ENCODE assay signal across 22 mouse cellular contexts in the genomic region with DNA sequence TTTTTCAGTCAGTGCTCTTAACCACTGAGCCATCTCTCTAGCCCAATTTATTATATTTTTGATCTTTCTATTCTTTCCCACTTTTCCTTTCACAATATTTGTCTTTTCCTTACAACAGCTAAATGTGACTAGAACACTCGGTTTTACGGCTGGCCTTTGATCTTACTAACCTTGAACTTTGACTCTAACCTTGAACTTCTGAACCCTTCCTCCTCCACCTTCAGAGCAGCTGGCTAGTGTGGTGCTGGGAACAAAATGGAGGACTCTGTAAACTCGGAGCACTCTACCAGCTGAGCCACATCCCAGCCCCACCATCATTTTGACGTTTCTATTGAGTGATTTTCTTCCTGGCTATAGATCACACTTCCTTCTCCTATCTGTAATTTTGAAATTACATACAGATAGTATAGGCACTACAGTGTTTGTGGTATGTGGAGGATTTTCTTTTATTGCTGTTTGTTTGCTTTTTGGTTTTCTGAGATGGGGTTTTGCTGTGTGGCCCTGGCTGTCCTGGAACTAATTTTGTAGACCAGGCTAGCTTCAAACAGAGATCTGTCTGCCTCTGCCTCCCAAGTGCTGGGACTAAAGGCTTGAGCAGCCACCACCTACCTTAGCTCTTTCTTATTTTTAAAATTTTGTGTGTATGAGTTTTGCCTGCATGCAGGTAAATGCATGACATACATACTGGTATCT. TPM values are rescaled to one million over a fixed set of nuclear protein-coding genes. Genes with fewer than 3 reads are reported as not detected.
DNase-seq lines count a peak whose midpoint lies in the region; ATAC-seq and TF ChIP-seq lines count a peak whose summit lies in the region.
"Had no signal": no experiment of that assay in that cellular context is flagged by ENCODE, and none has a peak within 500 bp of the region (broad histone marks: within the 10 kb centered on the region; RNA-seq: fewer than 3 reads in every experiment).

No protein-coding gene starts in this region.

- in situ Hi-C loops in CH12.LX (cut with MboI; ENCODE audit: low pct_ligation_motif_present, low pct_unique_long_range_greater_than_20kb, low sequenced_read_pairs): no loop called here

- peaks cover 38% of the 10 kb centered on the region for H3K36me3 ChIP-seq in hindbrain, embryonic 14.5 days (replicated peaks; ENCODE audit: control insufficient read depth, insufficient read depth)
- H3K36me3 ChIP-seq in hindbrain, embryonic 10.5 days: peaks cover 68% of the 10 kb centered on the region
- H3K36me3 ChIP-seq in CH12.LX (replicated peaks in 1 of 2; ENCODE audit: control insufficient read depth in 1 of 2, insufficient read depth in 1 of 2, low read length in 1 of 2) (peaks cover 31 to 59% of the 10 kb centered on the region in 2 experiments), MEL (ENCODE audit: control insufficient read depth in 1 of 2, insufficient read depth in 2 of 2, low read length in 2 of 2) (peaks cover 0 to 9% of the 10 kb centered on the region in 2 experiments; a peak in 3 of 4 replicates)

- TF ChIP-seq EP300 in CH12.LX (IDR thresholded peaks at IDR 0.05; ENCODE audit: low read length) (no peak), MEL (IDR thresholded peaks at IDR 0.05; ENCODE audit: low read depth in 1 of 2, low read length in 2 of 2) (no peak)

- no peak for DNase-seq in hindbrain, embryonic 14.5 days (ENCODE audit: low spot score)
- no peak for DNase-seq in hindbrain, embryonic 10.5 days (ENCODE audit: low spot score)
- no peak for DNase-seq in CH12.LX (ENCODE audit: extremely low read depth)
- peak; percentile 18 for DNase-seq in MEL (ENCODE audit: low read depth, low spot score)
- DNase-seq in induced T-regulatory cell, adult 2 months (ENCODE audit: low read depth): peak; percentile 36
- DNase-seq in layer of hippocampus, postnatal 10 days (ENCODE audit: low spot score in 2 of 2): no peak
- DNase-seq in thymus, postnatal 4 days: no peak
- no peak for DNase-seq in kidney, postnatal 25 days
- DNase-seq: adrenal gland, adult 2 months; adrenal gland, postnatal 36 days; cerebellum, adult 2 months; cerebellum, postnatal 10 days; gastrocnemius, adult 2 months; gastrocnemius, postnatal 25 days; heart, postnatal 36 days; kidney, adult 11 months had no signal

- dilution Hi-C loops in CH12.LX (cut with MboI; ENCODE audit: extremely low pct_ligation_motif_present, extremely low pct_unique_long_range_greater_than_20kb, low sequenced_read_pairs): no loop called here

- H3K27ac ChIP-seq in hindbrain, embryonic 14.5 days: no peak overlapping the region
- H3K27ac ChIP-seq in hindbrain, embryonic 10.5 days: no peak overlapping the region
- no peak overlapping the region for H3K27ac ChIP-seq in CH12.LX (ENCODE audit: insufficient read depth, low read depth)
- no peak overlapping the region for H3K27ac ChIP-seq in MEL (ENCODE audit: control insufficient read depth, low read depth, low read length)
- H3K27ac ChIP-seq: embryonic facial prominence, embryonic 10.5 days; forebrain, embryonic 10.5 days; gastrocnemius, adult 2 months; heart, embryonic 13.5 days; hindbrain, embryonic 12.5 days had no signal

- TF ChIP-seq CTCF in CH12.LX (conservative IDR thresholded peaks at IDR 0.05 in 1 of 2, IDR thresholded peaks at IDR 0.05 in 1 of 2; ENCODE audit: low read depth in 2 of 2, low read length in 2 of 2) (no peak), MEL (IDR thresholded peaks at IDR 0.05 in 2 of 3, conservative IDR thresholded peaks at IDR 0.05 in 1 of 3; ENCODE audit: control insufficient read depth in 1 of 3, insufficient read depth in 1 of 3, low read depth in 2 of 3, low read length in 3 of 3, poor library complexity in 1 of 3, severe bottlenecking in 1 of 3) (no peak)

- WGBS in hindbrain, embryonic 14.5 days: 82% methylated on average over 4 of the region's 4 CpGs
- WGBS in hindbrain, embryonic 10.5 days: 77% methylated on average over 4 of the region's 4 CpGs

- no peaks in the 10 kb centered on the region for H3K4me1 ChIP-seq in hindbrain, embryonic 14.5 days (replicated peaks; ENCODE audit: control insufficient read depth, insufficient read depth, low read length)
- peaks cover 8% of the 10 kb centered on the region for H3K4me1 ChIP-seq in hindbrain, embryonic 10.5 days (replicated peaks)
- no peaks in the 10 kb centered on the region for H3K4me1 ChIP-seq in CH12.LX (ENCODE audit: control insufficient read depth in 1 of 2, insufficient read depth in 2 of 2)
- H3K4me1 ChIP-seq in MEL (ENCODE audit: control insufficient read depth in 1 of 2, insufficient read depth in 2 of 2, low read length in 2 of 2): no peaks in the 10 kb centered on the region
- H3K4me1 ChIP-seq: heart, embryonic 13.5 days had no signal

- H3K27me3 ChIP-seq in hindbrain, embryonic 14.5 days (ENCODE audit: control insufficient read depth, insufficient read depth, low read length): no peaks in the 10 kb centered on the region
- no peaks in the 10 kb centered on the region for H3K27me3 ChIP-seq in hindbrain, embryonic 10.5 days (ENCODE audit: insufficient read depth, poor library complexity, severe bottlenecking)
- H3K27me3 ChIP-seq in CH12.LX (replicated peaks) (no peaks in the 10 kb centered on the region), MEL (ENCODE audit: control insufficient read depth in 1 of 2, insufficient read depth in 2 of 2, low read length in 2 of 2) (no peaks in the 10 kb centered on the region)
- H3K27me3 ChIP-seq: heart, embryonic 13.5 days; hindbrain, embryonic 12.5 days had no signal

- ATAC-seq in hindbrain, embryonic 14.5 days (ENCODE audit: low FRiP score): 0 out of 2 replicates have a peak, but pooled peaks have one; percentile 9
- ATAC-seq: forebrain, embryonic 14.5 days had no signal

- H3K9ac ChIP-seq in hindbrain, embryonic 14.5 days: no peak overlapping the region
- H3K9ac ChIP-seq in CH12.LX (ENCODE audit: insufficient read depth, low read depth) (no peak overlapping the region), MEL (ENCODE audit: control insufficient read depth, low read depth, low read length, poor library complexity, severe bottlenecking) (no peak overlapping the region)
- H3K9ac ChIP-seq: heart, embryonic 13.5 days; hindbrain, embryonic 12.5 days had no signal

- H3K4me3 ChIP-seq in hindbrain, embryonic 14.5 days (replicated peaks; ENCODE audit: low read length): no peak overlapping the region
- H3K4me3 ChIP-seq in hindbrain, embryonic 10.5 days: no peak overlapping the region
- no peak overlapping the region for H3K4me3 ChIP-seq in CH12.LX (replicated peaks in 1 of 3; ENCODE audit: low read depth in 2 of 3, low read length in 2 of 3, poor library complexity in 1 of 3)
- H3K4me3 ChIP-seq in MEL (ENCODE audit: control insufficient read depth in 1 of 2, insufficient read depth in 1 of 2, low read depth in 2 of 2, low read length in 2 of 2): no peak overlapping the region
- H3K4me3 ChIP-seq: embryonic facial prominence, embryonic 10.5 days; erythroblast, embryonic 14.5 days; forebrain, embryonic 10.5 days; gastrocnemius, adult 2 months; heart, embryonic 13.5 days; hindbrain, embryonic 12.5 days had no signal

- H3K4me2 ChIP-seq in hindbrain, embryonic 14.5 days (replicated peaks): no peak overlapping the region
- H3K4me2 ChIP-seq in CH12.LX (ENCODE audit: insufficient read depth, low read depth, poor library complexity, severe bottlenecking): no peak overlapping the region
- H3K4me2 ChIP-seq: heart, embryonic 13.5 days; hindbrain, embryonic 12.5 days had no signal

- TF ChIP-seq RAD21 in CH12.LX (IDR thresholded peaks at IDR 0.05; ENCODE audit: low read depth, low read length): no peak
- no peak for TF ChIP-seq RAD21 in MEL (IDR thresholded peaks at IDR 0.05; ENCODE audit: low read depth, low read length)

- TF ChIP-seq POLR2A in CH12.LX (IDR thresholded peaks at IDR 0.05; ENCODE audit: low read depth, low read length) (no peak; the same call in none of the 2 replicates), MEL (IDR thresholded peaks at IDR 0.05; ENCODE audit: control insufficient read depth in 1 of 2, insufficient read depth in 1 of 2, low read depth in 1 of 2, low read length in 2 of 2, poor library complexity in 1 of 2) (0 out of 4 replicates have a peak, but pooled peaks of 1 of the 2 experiments have one; percentile 2)

- H3K79me2 ChIP-seq in CH12.LX (replicated peaks; ENCODE audit: control insufficient read depth, extremely low read depth, insufficient read depth, poor library complexity, severe bottlenecking) (no peaks in the 10 kb centered on the region), MEL (ENCODE audit: control insufficient read depth, insufficient read depth, low read length, poor library complexity) (no peaks in the 10 kb centered on the region)

- H3K9me3 ChIP-seq in hindbrain, embryonic 14.5 days (ENCODE audit: control insufficient read depth, low read length): no peaks in the 10 kb centered on the region
- H3K9me3 ChIP-seq in hindbrain, embryonic 10.5 days: no peaks in the 10 kb centered on the region
- H3K9me3 ChIP-seq in CH12.LX (replicated peaks; ENCODE audit: low read length) (no peaks in the 10 kb centered on the region), MEL (replicated peaks; ENCODE audit: insufficient read depth, low read length) (no peaks in the 10 kb centered on the region)
- H3K9me3 ChIP-seq: embryonic facial prominence, embryonic 10.5 days; forebrain, embryonic 10.5 days; heart, embryonic 13.5 days had no signal

TF ChIP-seq in CH12.LX, 34 proteins besides CTCF, POLR2A, EP300 and RAD21:
- TF ChIP-seq POLR2AphosphoS2 (IDR thresholded peaks at IDR 0.05; ENCODE audit: low read depth, low read length) (peak; percentile 72), MAFK (IDR thresholded peaks at IDR 0.05; ENCODE audit: insufficient replicate concordance, low read length) (no peak), KAT2A (IDR thresholded peaks at IDR 0.05; ENCODE audit: insufficient replicate concordance, low read length) (no peak), ZMIZ1 (IDR thresholded peaks at IDR 0.05; ENCODE audit: low read depth, low read length) (peak; percentile 29)
TF ChIP-seq in CH12.LX: peak in this region for 2.

TF ChIP-seq in MEL, 35 proteins besides CTCF, POLR2A, EP300 and RAD21 (continues in another document):
- TF ChIP-seq CHD1 (IDR thresholded peaks at IDR 0.05; ENCODE audit: low read depth, low read length): no peak
- no peak for TF ChIP-seq JUND (IDR thresholded peaks at IDR 0.05; ENCODE audit: low read depth, low read length)
- TF ChIP-seq MAZ (IDR thresholded peaks at IDR 0.05; ENCODE audit: low read depth, low read length): no peak
- TF ChIP-seq MAFK (IDR thresholded peaks at IDR 0.05; ENCODE audit: borderline replicate concordance, low read depth, low read length): no peak
- no peak for TF ChIP-seq SMC3 (IDR thresholded peaks at IDR 0.05; ENCODE audit: low read depth, low read length)

RNA-seq across cellular contexts. Expression of gene Tra2b, which starts 26.7 kb away (rescaled TPM):
- 222 and 239 TPM in 2 replicates for polyA plus RNA-seq in hindbrain, embryonic 14.5 days (2014; fragmentation: Nextera tagmentation; extraction: Ambion mirVana)
- polyA plus RNA-seq in hindbrain, embryonic 10.5 days (2016; fragmentation: Nextera tagmentation; extraction: Ambion mirVana): 398 and 480 TPM in 2 replicates
- total RNA-seq in CH12.LX (2012; rRNA removed) (216 and 311 TPM in 2 replicates), CH12.LX (2014; rRNA removed) (272 and 304 TPM in 2 replicates), MEL (2012; rRNA removed) (263 and 275 TPM in 2 replicates)
- polyA plus RNA-seq in CH12.LX (2012; ENCODE audit: insufficient read length, low read depth) (392 and 405 TPM in 2 replicates), MEL (2012; ENCODE audit: insufficient read depth in 1 of 2, insufficient read length in 2 of 2, low read depth in 1 of 2, low replicate concordance in 2 of 2, missing spikeins in 1 of 2) (100 to 1,000 TPM; 154 to 286 TPM)
- 100 to 1,000 TPM in 1 of 2 experiments, 10 to 100 TPM in 1; 98.6 to 105 TPM for total RNA-seq in layer of hippocampus, postnatal 10 days (2021)

Comparison
In these comparisons a context has a peak if more than half of its experiments do, and no peak if none do; other contexts are left out.
1. DNase-seq: peak in MEL (single experiment) and induced T-regulatory cell, adult 2 months (single experiment); none in hindbrain, embryonic 14.5 days (single experiment), hindbrain, embryonic 10.5 days (single experiment), CH12.LX (single experiment), layer of hippocampus, postnatal 10 days (0 of 2), thymus, postnatal 4 days (single experiment) and kidney, postnatal 25 days (0 of 2).